Mouse (Mus musculus): ENCODE data around the gene Abl1.

The Abl1 gene

DNA sequence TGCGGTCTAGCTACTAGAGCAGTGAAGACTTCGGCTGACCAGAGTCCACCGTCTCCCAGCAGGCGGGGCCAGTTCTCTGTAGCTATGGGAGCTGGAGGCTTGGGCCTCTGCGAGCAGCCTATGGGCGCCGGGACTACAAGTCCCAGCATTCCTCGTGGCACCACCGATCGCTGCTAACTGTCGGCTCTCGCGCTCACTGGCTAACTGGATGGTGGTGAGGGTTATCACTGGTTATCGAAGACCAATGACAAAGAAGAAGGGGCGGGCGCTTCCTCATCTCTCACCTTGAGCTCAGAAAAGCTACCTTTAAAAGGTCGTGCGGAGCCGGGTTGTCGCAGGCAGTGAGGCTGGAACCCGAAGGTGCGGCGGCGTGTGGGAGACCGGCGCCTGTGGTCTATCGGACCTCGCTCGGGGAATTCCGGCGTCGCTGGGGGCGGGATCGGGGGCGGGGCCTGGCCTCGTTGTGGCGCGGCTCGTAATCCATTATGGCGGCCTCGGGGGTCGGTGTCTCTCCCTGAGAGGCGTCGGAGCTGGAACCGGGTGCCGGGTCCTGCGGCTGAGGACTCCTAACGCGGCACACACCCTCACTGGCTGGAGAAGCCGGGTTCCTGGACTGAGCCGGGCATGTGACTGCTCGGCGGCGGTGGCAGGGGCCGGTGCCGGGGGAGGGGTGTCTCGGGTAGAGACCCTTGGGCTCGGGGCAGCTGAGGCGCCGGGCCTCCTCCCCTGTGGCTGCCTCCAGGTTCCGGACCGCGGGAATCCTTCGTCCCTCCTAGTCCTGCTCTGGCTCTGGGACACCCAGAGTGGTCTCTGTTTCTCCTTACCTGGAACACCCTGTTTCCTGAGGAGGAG is at the start of gene Abl1:
Gene Abl1, plus strand, starts transcription at position 303 of the 852 bp plus-strand sequence.
- in situ Hi-C loops (cut with MboI, MseI), result loop anchor here (5.0 to 10.0 kb wide), 2 partner anchors 99 to 203 kb away; no protein-coding TSS in a partner anchor

DNA sequence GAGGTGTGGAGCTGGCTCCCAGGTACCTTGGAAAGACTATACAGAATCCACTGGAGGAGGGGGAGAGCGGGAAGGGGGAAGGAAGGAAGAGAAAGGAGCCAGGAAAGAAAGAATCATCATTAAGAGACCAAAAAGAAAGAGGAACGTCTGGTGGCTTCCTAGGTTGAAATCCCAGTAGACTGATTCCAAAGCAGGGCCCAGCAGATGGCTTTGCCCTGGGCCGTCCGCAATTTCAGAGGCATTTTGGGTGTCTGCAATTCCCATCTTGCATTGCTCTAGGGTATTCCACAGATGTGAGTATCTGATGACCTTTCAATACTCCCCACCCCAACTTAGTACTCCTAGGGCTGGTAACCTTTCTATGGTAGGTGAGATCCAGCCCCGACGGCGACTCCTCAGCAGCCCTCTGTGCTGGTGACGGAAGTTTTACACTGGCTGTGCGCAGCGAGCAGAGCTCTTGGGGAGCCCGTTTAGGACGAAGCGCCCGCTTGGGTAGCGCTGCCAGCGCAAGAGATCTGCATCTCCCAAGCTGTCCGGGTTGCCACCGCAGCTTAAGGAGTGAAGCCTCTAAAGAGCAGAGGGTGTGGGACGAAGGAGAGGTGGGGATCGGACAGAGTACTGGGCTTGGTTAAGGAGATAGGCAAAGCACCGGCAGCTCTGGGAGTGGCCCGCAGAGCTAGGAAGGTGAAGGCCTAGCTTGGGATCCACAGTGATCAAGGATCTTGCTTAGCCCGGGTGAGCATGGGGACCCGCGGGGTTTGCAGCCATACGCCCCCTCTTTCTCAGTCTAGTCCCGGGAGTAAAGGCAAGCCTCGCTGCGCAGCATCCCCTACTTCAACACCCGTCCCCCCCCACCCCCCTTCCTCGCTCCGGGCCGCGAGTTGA is 49.4 kb upstream of the Abl1 start:
- in situ Hi-C loops (cut with MboI, MseI), result loop anchor here (10.0 kb wide), 1 partner anchor 966 kb away; no protein-coding TSS in a partner anchor

DNA sequence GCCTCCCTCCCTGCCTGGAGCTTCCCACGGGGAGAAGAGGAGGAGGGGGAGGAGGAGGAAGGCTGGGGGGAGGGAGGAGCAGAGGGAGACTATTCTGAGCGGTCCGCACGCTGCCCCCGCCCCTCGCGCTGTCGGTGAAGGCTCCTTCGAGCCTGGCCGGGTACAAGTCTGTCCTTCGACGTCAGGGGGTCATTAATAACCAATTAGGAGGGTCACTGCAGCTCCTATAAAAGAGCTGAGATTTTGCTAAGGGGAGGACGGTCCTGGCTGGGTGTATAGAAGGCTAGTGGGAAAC is 48.8 kb upstream of the Abl1 start:
- in situ Hi-C loops (cut with MboI, MseI), result loop anchor here (10.0 kb wide), 1 partner anchor 965 kb away; no protein-coding TSS in a partner anchor

DNA sequence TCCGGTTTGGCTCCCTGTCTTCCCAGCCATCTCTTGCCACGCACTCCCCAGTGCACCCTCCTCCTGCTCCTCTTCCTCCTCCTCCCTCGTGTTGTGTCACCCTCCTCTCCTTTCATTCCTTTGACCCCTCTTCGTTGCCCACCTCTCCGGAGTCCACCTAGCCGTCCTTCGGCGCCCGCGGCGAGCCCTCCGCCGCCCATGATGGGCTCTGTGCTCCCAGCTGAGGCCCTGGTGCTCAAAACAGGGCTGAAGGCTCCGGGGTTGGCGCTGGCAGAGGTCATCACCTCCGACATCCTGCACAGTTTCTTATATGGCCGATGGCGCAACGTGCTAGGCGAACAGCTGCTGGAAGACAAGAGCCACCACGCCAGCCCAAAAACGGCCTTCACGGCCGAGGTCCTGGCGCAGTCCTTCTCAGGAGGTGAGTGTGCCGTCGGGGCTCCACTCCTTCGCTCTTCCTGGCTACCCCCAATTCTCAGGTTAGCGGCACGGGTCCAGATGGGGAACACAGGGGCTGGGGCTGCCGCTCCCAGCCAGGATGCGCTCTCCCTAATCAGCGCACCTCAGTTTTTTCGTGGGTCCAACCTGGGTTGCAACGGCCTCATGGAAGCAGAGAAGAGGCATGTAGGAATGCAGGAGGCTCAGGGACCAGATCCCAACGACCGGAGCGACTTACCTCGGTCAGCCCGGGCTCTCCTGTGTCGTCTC is 48.1 kb upstream of the Abl1 start, which contains the start of gene Prdm12:
Gene Prdm12, plus strand, starts transcription at position 137 of the 708 bp plus-strand sequence.
- in situ Hi-C loops (cut with MboI, MseI), result loop anchor here (10.0 kb wide), 1 partner anchor 965 kb away; no protein-coding TSS in a partner anchor

DNA sequence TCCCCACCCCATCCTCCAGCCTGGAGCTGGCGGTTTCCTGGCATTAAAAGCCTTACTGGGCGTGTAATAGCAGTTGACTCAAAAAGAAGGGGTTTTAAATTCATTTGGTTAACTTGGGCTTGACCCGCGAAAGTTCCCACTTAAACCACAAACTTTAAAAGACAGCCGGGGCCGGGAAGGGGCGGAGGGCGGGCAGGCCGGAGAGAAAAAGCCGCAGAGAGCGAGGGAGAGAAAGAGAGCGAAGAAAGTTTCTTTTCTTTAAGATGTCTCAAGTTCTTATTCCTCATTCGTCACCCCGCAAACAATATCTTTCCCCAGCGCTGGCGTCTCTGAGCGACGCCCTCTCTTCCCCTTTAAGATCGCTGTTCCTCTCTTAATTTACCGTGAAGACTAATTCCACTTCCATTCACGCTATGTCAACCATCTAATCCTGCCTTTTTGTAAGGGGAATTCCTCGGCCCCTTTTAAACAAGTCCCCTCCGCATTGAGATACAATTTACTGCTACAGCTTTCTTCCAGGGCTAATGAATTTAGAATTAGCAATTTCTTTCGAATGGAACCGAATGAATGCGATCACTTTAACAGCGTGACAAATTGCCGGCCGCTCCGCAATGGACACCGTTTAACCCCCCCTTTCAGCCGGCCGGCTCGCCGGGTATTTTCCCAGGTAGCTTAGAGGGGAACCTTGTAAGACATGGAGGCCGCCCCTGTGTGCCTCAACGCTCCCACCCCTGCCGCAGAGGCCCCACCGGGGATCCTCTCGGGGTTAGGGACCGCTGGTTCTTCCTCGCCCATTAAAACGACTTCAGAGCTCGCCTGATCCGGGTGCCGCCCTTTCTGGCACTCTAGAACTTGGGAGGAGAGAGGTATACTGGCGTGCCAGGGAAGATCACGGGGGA is 47.3 kb upstream of the Abl1 start:
- in situ Hi-C loops (cut with MboI, MseI), result no loop called here

DNA sequence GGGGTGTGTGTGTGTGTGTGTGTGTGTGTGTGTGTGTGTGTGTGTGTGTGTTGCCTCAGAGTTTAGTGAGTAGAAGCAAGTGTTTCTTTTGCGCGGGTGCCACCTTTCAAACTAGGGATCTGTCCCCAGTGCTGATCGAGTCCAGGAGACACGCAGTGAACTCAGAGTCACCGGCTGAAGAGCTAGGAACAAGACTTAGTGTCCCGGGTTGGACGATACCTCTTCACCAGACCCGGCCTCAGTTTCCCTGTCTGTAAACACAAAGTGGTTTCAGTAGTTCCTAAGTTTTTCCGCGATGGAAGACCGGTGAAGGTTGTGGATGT is 46.7 kb upstream of the Abl1 start:
- in situ Hi-C loops (cut with MboI, MseI), result no loop called here

DNA sequence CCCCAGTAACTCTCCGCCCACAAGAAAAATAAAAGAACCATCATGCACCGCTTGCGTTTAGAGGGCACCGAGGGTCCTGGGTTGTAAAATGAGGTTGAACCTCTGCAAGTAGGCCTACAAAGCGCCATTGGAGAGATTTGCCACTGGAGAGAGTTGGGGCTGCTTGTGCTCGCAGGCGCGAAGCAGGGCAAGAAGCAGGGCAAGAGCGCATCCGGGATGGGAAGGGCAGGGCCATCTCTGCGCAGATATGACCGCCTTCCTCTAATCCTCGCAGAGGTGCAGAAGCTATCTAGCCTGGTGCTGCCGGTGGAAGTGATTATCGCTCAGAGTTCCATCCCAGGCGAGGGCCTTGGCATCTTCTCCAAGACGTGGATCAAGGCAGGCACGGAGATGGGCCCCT is 46.2 kb upstream of the Abl1 start:
- in situ Hi-C loops (cut with MboI, MseI), result no loop called here

DNA sequence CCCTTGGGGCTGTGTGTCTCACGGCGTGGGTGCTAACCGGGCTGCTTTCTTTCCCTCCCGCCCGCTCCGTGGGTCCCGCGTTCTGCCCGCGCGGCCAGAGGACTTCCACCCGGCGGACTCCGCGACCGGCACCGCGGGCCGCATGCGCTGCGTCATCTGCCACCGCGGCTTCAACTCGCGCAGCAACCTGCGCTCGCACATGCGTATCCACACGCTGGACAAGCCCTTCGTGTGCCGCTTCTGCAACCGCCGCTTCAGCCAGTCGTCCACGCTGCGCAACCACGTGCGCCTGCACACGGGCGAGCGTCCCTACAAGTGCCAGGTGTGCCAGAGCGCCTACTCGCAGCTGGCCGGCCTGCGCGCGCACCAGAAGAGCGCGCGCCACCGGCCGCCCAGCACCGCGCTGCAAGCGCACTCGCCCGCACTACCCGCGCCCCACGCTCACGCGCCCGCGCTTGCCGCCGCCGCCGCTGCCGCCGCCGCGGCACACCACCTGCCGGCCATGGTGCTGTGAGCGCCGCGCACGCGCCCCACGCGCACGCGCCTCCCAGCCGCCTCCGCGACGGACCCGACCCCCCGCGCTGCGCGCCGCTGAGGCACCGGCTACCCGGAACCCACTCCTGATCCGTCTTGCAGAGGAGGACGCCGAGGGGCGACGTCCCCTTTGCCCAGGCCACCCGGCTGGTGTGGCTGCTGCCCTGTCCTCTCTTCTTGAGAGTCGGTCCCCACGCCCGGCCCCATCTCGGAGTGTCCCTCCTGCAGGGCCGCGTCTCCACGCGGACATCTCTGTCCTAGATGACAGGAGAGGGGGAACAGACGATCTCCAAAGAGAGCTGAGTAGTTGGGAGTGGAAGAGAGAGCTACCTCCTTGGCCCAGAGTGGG is 34.0 kb upstream of the Abl1 start:
- in situ Hi-C loops (cut with MboI, MseI), result loop anchor here (5.0 kb wide), 1 partner anchor 172 kb away; no protein-coding TSS in a partner anchor

DNA sequence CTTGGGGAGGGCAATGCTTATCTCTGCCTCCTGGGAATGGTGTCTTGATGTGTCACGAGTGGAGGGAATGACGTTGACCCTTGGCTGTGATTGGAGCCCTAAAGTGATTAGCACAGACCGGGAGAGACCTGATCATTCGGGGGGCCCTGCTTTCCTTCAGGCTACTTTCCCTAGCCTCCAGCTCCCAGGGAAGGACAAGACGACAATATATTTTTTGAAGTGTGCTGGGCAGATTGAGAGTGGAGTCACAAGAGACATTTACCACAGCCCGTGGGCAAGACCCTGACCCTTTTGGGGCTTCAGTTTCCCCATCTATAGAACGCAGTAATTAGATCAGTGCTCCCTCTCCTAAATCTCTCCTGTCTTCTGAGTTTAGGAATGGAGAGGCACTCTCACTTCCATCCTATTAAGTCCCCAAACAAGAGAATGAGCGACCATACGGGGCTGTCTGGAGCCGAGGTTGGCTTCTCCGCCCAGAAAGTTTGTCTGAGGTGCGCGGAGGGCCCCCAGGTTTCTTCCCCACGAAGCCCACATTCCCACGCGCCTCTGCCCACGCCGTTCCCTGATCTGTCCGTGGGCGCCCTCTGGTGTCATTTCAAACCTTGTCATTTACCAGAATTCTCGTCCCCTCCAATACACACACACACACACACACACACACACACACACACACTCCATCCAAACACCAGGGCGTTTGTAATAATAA is 33.2 kb upstream of the Abl1 start:
- in situ Hi-C loops (cut with MboI, MseI), result loop anchor here (5.0 kb wide), 1 partner anchor 173 kb away; no protein-coding TSS in a partner anchor

DNA sequence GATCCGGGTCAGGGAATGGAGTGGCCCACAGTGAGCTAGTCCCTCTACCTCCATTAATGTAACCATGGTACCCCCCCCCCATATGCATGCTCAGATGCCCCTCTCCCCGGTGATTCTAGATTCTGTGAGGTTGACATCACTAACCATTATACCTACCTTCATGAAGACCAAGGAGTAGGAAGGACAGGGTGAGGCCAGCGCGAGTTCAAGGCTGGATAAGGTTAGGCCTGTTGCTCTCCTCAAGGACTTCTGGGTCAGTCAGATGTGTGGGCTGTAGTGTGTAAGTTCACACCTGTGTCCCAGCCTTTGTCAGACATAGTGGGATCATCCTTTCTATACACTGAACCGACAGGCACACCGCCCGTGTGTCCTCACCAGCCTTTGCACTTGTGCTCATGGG is 31.8 kb upstream of the Abl1 start:
- in situ Hi-C loops (cut with MboI, MseI), result no loop called here

DNA sequence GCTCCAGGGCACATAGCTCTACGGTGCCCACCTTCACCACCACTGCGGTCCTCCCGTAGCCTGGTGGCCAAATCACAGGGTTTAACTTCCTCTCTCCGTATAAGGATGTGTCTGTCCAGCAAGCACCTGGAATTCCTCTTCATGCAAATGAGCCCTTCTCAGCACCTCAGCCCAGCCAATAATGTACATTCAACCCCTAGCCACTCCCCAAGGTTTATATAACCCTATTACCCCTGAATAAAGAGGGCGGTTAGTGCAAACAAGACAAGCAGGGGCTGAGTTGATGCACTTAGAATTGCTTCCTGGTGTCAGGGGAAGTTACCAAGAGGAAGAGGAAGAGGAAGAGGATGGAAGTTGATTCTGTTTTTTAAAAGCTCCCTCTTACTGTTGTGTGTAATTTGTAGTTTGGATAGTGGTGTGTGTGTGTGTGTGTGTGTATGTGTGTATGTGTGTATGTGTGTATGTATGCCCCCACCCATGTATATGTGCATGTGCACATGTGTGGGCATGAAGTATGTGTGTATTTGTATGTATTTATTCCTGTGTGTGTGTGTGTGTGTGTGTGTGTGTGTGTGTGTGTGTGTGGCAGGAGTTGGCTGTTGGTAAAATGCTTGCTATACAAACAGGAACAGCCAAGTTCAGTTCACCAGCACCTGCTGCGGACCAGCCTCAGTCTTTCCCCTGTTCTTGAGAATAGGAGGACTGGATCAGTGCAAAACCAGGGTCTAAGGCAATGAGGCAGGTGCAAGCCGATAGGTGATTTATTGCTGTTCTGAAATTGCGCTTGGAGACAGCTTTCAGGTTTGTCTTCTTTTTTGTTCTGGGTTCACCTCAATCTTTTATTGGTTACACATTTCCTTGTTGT is 25.0 kb upstream of the Abl1 start:
- in situ Hi-C loops (cut with MboI, MseI), result no loop called here

DNA sequence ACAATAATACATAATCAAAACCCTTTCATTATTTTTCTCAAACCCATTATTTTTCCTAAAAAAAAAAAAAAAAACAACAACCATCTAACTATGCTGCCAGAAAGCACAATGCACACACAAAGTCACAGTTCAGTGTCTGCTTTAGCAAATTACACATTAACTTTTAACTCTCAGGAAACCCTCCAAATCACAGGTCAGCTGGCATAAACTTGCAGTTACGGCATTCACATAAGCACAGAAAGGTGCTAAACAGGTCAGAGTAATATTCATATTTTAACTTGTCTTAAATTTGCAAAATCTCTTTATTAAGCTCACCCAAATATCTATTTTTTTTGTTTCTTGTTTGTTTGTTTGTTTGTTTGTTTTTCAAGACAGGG is 24.4 kb upstream of the Abl1 start:
- in situ Hi-C loops (cut with MboI, MseI), result no loop called here

DNA sequence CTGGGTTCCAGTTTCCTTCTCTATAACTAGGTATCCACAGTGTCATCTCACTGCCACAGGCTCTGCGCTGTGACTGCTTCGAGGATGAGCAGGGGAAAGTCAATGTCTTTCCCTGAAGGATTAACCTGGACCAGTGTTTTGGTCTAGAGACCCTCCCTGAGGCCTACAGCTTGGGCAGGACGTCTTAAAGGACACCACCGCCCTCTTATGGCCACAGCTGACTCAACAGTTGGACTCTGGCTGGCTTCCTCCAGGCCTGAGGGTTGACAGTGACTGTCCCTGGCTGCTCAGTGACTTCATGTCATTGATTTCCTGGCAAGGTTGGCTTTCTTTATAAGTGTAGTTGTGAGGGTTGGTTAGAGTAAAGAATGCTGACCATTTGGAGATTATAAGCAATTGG is 20.8 kb upstream of the Abl1 start:
- in situ Hi-C loops (cut with MboI, MseI), result no loop called here

DNA sequence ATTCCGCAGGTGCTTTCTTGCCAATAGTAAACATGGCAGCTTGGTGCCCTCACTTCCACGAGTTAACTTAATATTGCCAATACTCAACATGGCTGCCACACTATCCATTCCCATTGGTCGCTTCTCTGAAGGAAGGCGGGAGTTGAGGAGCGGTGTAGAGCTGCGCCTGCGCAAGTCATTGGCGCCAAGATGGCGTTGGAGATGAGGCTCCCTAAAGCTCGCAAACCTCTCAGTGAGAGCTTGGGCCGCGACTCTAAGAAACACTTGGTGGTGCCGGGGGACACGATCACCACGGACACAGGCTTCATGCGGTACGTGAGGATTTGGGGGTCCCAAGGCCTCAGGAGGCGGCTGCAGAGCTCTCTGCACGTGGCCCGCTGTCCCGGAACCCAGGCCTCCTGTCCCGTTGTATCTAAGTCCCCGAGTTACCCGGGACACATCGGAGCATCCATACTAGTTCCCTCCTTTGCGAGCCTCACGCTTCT is 17.6 kb upstream of the Abl1 start, which contains the start of gene Exosc2:
Gene Exosc2, plus strand, starts transcription at position 165 of the 485 bp plus-strand sequence.
- in situ Hi-C loops (cut with MboI, MseI), result no loop called here

DNA sequence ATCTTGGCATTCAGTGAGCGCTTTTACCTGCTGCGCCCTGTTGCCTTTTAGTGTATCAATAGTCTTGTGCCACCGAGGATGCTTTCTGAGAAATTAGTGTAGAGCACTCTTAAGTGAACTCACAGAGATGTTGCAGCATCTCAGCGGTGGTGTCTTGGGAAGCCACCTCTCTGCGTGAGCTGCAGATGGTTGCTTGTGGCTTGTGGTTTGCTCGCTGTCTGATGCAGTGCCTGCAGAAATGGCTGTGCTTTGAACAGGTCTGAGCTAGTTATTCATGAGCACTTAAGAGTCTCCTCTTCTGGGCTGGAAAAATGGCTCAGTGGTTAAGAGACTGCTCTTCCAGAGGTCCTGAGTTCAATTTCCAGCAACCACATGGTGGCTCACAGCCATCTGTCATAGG is 9.5 kb upstream of the Abl1 start:
- in situ Hi-C loops (cut with MboI, MseI), result no loop called here

DNA sequence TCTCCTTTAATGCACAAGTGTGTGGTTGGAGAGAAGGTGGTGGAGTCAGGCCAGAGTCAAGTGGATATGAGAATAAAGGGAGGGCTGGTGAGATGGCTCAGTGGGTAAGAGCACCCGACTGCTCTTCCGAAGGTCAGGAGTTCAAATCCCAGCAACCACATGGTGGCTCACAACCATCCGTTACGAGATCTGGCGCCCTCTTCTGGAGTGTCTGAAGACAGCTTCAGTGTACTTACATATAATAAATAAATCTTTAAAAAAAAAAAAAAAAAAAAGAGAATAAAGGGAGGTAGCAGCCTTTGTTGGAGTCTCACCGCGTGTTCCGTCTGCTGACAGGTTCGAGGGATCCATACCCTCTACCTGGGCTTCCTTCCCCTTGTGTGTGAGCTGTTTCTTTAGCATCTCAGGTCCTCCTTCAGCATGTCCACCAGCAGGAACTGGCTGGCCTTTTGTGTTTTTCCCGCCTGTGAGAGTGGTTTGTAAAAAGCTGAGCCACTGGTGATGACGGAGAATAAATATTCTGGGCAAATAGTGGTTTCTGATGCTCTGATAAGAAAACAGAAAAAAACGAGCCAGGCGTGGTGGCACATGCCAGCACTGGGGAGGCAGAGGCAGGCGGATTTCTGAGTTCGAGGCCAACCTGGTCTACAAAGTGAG is 7.0 kb upstream of the Abl1 start:
- in situ Hi-C loops (cut with MboI, MseI), result loop anchor here (10.0 kb wide), 1 partner anchor 196 kb away; no protein-coding TSS in a partner anchor

DNA sequence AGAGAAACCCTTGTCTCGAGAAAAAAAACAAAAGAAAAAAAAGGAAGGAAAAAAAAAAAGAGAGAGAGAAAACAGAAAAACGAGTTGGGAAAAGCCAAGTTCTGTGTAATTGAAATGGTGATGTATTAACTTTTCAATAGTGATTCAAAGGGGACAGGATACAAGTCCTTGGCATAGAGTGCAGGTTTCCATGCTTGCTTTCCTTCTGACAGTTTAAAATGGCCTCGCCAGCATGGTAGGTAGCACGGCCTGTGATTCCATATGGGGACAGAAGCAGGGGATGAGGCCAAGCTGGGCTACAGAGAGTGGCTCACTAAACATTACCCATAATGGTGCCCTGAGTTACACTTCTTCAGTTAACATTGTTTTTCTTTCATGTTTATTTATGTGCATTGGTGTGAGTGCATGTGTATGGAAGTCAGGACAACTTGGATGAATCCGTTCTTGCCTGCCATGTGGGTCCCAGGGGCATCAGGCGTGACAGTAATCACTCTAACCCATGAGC is 6.4 kb upstream of the Abl1 start:
- in situ Hi-C loops (cut with MboI, MseI), result loop anchor here (10.0 kb wide), 1 partner anchor 197 kb away; no protein-coding TSS in a partner anchor
